Mouse (Mus musculus) heart, embryonic 14.5 days (tissue): ENCODE data around the gene Mat1a. TPM values are rescaled to one million over a fixed set of nuclear protein-coding genes. Genes with fewer than 3 reads are reported as not detected.

ENCODE experiments used
- ATAC-seq: fragments of 200-750 bp; cut with Nextera tagmentation; 2 replicates; pipeline ENCODE4 v1.8.0; 2017; ENCODE audit warnings: low read depth, moderate TSS enrichment; ENCODE audit not compliant: insufficient number of reproducible peaks, insufficient read depth, low FRiP score
- H3K27ac ChIP-seq, 2 experiments: fragments of 200-500 bp in 1 of 2; fragments of 300-500 bp in 1 of 2; sonication (generic) in 1 of 2; replicated peaks in 1 of 2; 2 replicates each; pipeline ENCODE4 v1.5.1; 2012 to 2014; ENCODE audit warnings: low read depth in 2 of 2, low read length in 2 of 2, control low read depth in 1 of 2, mild to moderate bottlenecking in 1 of 2, mixed read lengths in 1 of 2; ENCODE audit not compliant: control insufficient read depth in 1 of 2, insufficient read depth in 1 of 2
- H3K27me3 ChIP-seq: fragments of 300-500 bp; sonication (generic); 2 replicates; pipeline ENCODE4 v1.6.1; 2014; ENCODE audit warnings: mild to moderate bottlenecking, low read length, control low read depth; ENCODE audit not compliant: control insufficient read depth, insufficient read depth
- H3K36me3 ChIP-seq: fragments of 300-500 bp; sonication (generic); 2 replicates; pipeline ENCODE4 v1.6.1; 2014; ENCODE audit warnings: mild to moderate bottlenecking, control low read depth, low read length, mixed read lengths; ENCODE audit not compliant: control insufficient read depth, insufficient read depth
- H3K4me1 ChIP-seq, 2 experiments: fragments of 200-500 bp in 1 of 2; fragments of 300-500 bp in 1 of 2; sonication (generic) in 1 of 2; 2 replicates each; pipeline ENCODE4 v1.6.1; 2012 to 2014; ENCODE audit warnings: low read length in 2 of 2, control low read depth in 1 of 2, mixed read lengths in 1 of 2; ENCODE audit not compliant: control insufficient read depth in 2 of 2, insufficient read depth in 2 of 2
- H3K4me2 ChIP-seq: fragments of 300-500 bp; sonication (generic); 2 replicates; pipeline ENCODE4 v1.6.1; 2014; ENCODE audit warnings: mild to moderate bottlenecking, low read length
- H3K4me3 ChIP-seq, 2 experiments: fragments of 200-500 bp in 1 of 2; fragments of 300-500 bp in 1 of 2; sonication (generic) in 1 of 2; 2 replicates each; pipeline ENCODE4 v1.5.1; 2012 to 2014; ENCODE audit warnings: low read length in 2 of 2, mild to moderate bottlenecking in 2 of 2, control low read depth in 1 of 2, low read depth in 1 of 2, moderate library complexity in 1 of 2; ENCODE audit not compliant: control insufficient read depth in 1 of 2, insufficient read depth in 1 of 2
- H3K9ac ChIP-seq: fragments of 300-500 bp; sonication (generic); 2 replicates; pipeline ENCODE4 v1.6.1; 2014; ENCODE audit warnings: mild to moderate bottlenecking, low read length
- H3K9me3 ChIP-seq: fragments of 300-500 bp; sonication (generic); 2 replicates; pipeline ENCODE4 v1.6.1; 2016; ENCODE audit warnings: low read length, control low read depth; ENCODE audit not compliant: control insufficient read depth
- WGBS: fragments of 180-500 bp; shearing (Covaris S2); extraction: QIAGEN DNeasy Blood & Tissue Kit; methylation state at CpG from one replicate; pipeline ENCODE4 v1.1.7; 2014; 5-methylcytosine and 5-hydroxymethylcytosine counted together
- polyA plus RNA-seq: library from polyadenylated mRNA; unstranded; fragments of >200 nt; fragmentation: Nextera tagmentation; extraction: Ambion mirVana; gene quantifications from 2 replicates; pipeline ENCODE4 v1.2.1, GENCODE M21; 2014

Gene Mat1a
- polyA plus RNA-seq, 1 experiment from 2014 or later = 0.63 TPM

DNA sequence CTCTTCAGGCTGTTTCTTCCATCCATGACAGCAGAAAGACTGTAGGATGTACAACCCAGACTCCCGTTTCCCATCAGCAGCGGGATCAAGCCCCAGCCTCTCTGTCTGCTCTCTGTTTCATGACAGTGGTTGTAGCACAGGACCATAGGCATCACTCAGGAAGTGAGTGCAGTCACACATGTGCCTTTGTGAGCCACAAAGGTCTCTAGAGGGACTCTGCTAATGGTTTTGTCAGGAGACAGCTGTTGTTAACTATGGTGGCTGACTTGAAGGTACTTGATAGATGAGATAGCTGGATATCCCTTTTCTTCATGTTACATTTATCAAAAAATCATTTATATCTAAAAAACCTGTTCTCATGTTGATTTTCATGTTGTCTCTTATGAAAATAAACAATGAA lies 22.4 kb upstream of the Mat1a start:
- Histone ChIP-seq H3K27me3 (no peaks in the 10 kb centered on the region), H3K9me3 (no peaks in the 10 kb centered on the region), H3K4me2 (no peak overlapping the region), H3K36me3 (no peaks in the 10 kb centered on the region), H3K4me3 (no peak overlapping the region), H3K4me1 (peaks cover 0 to 2% of the 10 kb centered on the region in 2 experiments; a peak in 2 of 4 replicates), H3K9ac (no peak overlapping the region), H3K27ac (no peak overlapping the region)
- WGBS = 85% methylated on average over 2 of the region's 2 CpGs
- ATAC-seq = no peak

DNA sequence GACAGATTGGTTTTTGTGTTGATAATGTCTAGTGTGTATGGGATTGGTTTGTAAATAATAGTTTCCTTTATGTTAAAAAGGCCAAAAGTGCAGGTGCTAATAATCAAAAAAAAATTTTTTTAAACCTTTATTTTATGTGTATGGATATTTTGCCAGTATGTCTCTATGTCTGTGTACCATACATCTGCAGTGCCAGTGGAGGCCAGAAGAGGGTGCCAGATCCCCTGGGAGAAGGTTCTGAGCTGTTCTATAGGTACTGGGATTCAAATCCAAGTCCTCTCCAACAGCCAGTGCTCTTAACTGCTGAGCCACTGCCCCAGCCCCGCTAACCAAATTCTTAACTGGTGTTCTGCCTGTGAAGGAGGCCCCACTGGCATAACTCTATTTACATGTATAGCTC lies 17.3 kb upstream of the Mat1a start:
- H3K9me3 ChIP-seq = no peaks in the 10 kb centered on the region
- H3K4me2 ChIP-seq = no peak overlapping the region
- 88% methylated on average over 1 of the region's 1 CpGs for WGBS
- no peak overlapping the region for H3K4me3 ChIP-seq
- no peaks in the 10 kb centered on the region for H3K27me3 ChIP-seq
- H3K4me1 ChIP-seq = no peaks in the 10 kb centered on the region
- no peak for ATAC-seq
- no peaks in the 10 kb centered on the region for H3K36me3 ChIP-seq
- no peak overlapping the region for H3K9ac ChIP-seq
- H3K27ac ChIP-seq = no peak overlapping the region

DNA sequence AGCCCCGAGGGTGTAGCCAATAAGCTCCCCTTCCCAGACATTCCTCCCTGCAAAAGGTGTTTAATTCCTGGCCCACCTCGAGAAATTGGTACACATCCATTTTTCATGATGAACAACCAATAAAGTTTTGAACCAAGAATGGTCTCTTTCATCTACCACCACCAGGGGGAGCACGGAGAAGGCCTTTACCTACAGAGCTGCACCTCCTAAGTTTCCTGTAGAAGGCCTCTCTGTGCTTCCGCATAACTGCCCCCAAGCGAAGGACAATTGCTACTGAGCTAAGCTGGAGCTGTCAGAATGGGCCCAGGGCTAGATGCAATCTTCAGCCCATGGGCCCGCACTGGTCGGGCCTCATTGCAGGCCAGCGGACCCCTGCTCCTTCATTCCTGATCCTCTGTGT lies 14.1 kb upstream of the Mat1a start:
- ATAC-seq = no peak
- no peak overlapping the region for H3K4me2 ChIP-seq

DNA sequence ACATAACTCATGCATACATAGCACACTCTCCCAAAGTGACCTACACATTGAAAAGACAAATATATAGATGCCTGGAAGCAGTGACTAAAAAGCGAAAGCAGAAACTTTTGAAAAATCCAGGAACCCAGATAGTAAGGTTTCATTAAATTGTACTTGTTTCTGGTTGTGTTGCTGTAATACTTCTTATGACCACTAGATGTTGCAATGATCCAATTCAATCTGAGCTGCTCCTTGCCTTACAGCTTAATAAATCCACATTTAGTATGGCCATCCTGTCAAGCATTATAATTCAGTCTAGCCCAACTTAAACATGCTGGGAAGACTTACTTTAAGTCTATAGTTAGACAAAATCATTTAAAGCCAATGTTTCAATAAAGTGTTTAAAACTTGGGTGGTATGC lies 10.7 kb upstream of the Mat1a start:
- ATAC-seq = no peak
- H3K4me1 ChIP-seq = no peaks in the 10 kb centered on the region
- whole genome bisulfite sequencing = 31% methylated on average over 1 of the region's 1 CpGs

More for the DNA sequence above, 14.1 kb upstream of the Mat1a start:
- Histone ChIP-seq H3K9ac (no peak overlapping the region), H3K27ac (no peak overlapping the region), H3K4me1 (no peaks in the 10 kb centered on the region), H3K36me3 (no peaks in the 10 kb centered on the region), H3K4me3 (no peak overlapping the region), H3K27me3 (no peaks in the 10 kb centered on the region), H3K9me3 (no peaks in the 10 kb centered on the region)
- 40% methylated on average over 8 of the region's 8 CpGs for WGBS

DNA sequence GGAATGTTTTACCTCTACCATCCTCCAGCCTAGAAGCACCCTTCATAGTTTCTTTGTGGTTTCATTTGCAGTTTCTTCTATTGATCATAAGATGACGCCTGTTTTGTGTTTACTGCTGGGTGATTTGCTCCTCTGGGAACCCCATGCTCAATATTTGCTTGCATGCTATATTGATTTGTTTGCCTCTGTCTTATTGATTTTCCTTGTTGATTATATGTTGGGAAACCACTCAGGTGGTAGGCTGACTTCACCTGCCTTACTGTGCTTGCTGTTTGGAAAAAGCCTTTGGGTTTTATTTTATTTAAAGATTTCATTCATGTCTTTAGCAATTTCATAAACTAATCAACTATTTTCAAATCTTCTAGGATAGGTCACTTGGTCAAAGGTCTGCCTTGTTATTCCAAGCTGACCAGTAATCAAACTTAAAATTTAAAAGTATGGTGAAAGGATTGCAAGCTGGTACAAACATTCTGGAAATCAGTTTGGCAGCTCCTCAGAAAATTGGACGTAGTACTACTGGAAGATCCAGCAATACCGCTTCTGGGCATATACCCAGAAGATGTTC lies 8.5 kb upstream of the Mat1a start:
- H3K9me3 ChIP-seq = no peaks in the 10 kb centered on the region
- H3K9ac ChIP-seq = no peak overlapping the region
- H3K27me3 ChIP-seq = no peaks in the 10 kb centered on the region
- no peak for ATAC-seq
- H3K4me1 ChIP-seq = no peaks in the 10 kb centered on the region
- H3K27ac ChIP-seq = no peak overlapping the region
- H3K36me3 ChIP-seq = no peaks in the 10 kb centered on the region
- no peak overlapping the region for H3K4me2 ChIP-seq
- H3K4me3 ChIP-seq = no peak overlapping the region
- WGBS = 86% methylated on average over 3 of the region's 3 CpGs

More for the DNA sequence above, 10.7 kb upstream of the Mat1a start:
- no peak overlapping the region for H3K4me3 ChIP-seq
- no peaks in the 10 kb centered on the region for H3K36me3 ChIP-seq
- no peaks in the 10 kb centered on the region for H3K9me3 ChIP-seq
- H3K4me2 ChIP-seq = no peak overlapping the region
- no peak overlapping the region for H3K27ac ChIP-seq
- no peaks in the 10 kb centered on the region for H3K27me3 ChIP-seq
- H3K9ac ChIP-seq = no peak overlapping the region

DNA sequence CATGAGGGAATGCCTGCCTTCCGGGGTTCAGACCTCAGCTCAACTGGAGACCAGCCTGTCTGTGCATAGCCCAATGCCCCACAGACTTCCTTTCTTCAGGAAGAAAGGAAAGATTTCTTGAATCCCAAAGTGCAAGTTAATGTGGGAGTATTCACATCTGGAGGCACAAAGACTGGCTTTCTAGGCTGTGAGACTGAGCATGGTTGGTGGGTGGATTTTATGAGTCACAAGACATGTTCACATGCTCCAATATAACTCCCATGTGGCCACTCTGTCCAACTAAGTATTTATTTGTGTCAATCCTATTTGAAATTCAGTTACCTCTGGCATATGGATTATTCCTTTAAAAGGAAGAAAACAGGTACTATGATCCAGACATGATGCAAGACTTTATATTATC lies 6.1 kb upstream of the Mat1a start:
- 90% methylated on average over 1 of the region's 1 CpGs for WGBS
- H3K9me3 ChIP-seq = no peaks in the 10 kb centered on the region
- no peak for ATAC-seq

DNA sequence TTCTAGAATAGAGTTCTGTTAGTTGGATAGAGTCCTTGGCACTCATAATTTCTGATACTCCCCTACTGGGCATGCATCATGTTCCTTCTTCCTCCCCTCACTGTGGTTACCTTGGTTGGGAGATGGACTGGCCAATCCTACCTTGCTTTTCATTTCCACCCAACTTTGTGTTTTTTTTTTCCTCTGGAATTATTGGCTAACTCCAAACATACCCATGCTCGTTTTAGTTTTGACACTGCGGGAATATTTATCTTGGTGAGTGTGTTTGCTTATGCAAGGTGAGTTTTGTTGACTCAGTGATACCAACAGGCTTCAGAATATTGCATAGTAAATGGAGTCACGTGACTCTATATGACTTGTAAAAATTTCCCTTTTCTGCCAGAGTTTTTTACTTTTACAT lies 4.1 kb upstream of the Mat1a start:
- Histone ChIP-seq H3K4me1 (peaks cover 0 to 4% of the 10 kb centered on the region in 2 experiments; a peak in 2 of 4 replicates), H3K4me2 (no peak overlapping the region), H3K27me3 (no peaks in the 10 kb centered on the region), H3K9me3 (no peaks in the 10 kb centered on the region), H3K27ac (no peak overlapping the region), H3K9ac (no peak overlapping the region), H3K36me3 (no peaks in the 10 kb centered on the region), H3K4me3 (no peak overlapping the region)
- 75% methylated on average over 3 of the region's 3 CpGs for WGBS
- ATAC-seq = no peak

More for the DNA sequence above, 6.1 kb upstream of the Mat1a start:
- Histone ChIP-seq H3K27ac (no peak overlapping the region), H3K4me2 (no peak overlapping the region), H3K4me3 (no peak overlapping the region), H3K27me3 (no peaks in the 10 kb centered on the region), H3K9ac (no peak overlapping the region), H3K36me3 (no peaks in the 10 kb centered on the region), H3K4me1 (no peaks in the 10 kb centered on the region)

DNA sequence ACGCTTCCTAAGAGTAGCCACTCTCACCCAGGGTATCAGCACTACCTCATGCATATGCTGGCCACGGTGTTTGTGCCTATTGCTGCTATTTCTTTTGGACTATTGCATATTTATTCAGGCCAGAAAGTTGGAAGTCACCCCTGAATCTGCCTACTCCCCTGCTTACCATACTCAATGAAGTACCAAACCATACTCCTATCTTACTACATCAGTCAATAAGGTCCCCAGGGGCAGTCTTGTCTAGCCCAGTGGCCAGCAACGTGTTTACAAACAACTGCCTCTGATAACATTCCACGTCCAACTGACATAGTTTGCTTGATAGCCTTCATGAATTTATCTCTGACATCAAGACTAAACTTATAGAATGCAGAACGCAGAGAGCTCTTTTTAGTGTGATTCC lies 3.6 kb upstream of the Mat1a start:
- no peaks in the 10 kb centered on the region for H3K27me3 ChIP-seq
- no peak overlapping the region for H3K27ac ChIP-seq
- no peak for ATAC-seq
- peaks cover 0 to 4% of the 10 kb centered on the region in 2 experiments; a peak in 2 of 4 replicates for H3K4me1 ChIP-seq
- WGBS = 79% methylated on average over 5 of the region's 5 CpGs
- H3K4me2 ChIP-seq = no peak overlapping the region
- H3K9ac ChIP-seq = no peak overlapping the region
- no peak overlapping the region for H3K4me3 ChIP-seq
- no peaks in the 10 kb centered on the region for H3K36me3 ChIP-seq
- H3K9me3 ChIP-seq = no peaks in the 10 kb centered on the region
